Mouse (Mus musculus) heart, postnatal 36 days (tissue): ENCODE measurements around the gene Gm48551. TPM values are rescaled to one million over a fixed set of nuclear protein-coding genes. Genes with fewer than 3 reads are reported as not detected.

Source experiments
- DNase-seq, 2 experiments: peaks; one replicate each; pipeline ENCODE4 v3.0.0; 2021 to 2022
- intact Hi-C: fragments of 180-260 bp; cut with DNase I; formaldehyde crosslinking; loops from one replicate; pipeline ENCODE4 v1.15.1; 2025
- total RNA-seq, 2 experiments: library from RNA; stranded (reverse); gene quantifications; 2 replicates each; pipeline ENCODE4 v1.2.3; 2021

Gm48551 gene
- 1 to 10 TPM; 1.1 to 2.0 TPM for total RNA-seq

DNA sequence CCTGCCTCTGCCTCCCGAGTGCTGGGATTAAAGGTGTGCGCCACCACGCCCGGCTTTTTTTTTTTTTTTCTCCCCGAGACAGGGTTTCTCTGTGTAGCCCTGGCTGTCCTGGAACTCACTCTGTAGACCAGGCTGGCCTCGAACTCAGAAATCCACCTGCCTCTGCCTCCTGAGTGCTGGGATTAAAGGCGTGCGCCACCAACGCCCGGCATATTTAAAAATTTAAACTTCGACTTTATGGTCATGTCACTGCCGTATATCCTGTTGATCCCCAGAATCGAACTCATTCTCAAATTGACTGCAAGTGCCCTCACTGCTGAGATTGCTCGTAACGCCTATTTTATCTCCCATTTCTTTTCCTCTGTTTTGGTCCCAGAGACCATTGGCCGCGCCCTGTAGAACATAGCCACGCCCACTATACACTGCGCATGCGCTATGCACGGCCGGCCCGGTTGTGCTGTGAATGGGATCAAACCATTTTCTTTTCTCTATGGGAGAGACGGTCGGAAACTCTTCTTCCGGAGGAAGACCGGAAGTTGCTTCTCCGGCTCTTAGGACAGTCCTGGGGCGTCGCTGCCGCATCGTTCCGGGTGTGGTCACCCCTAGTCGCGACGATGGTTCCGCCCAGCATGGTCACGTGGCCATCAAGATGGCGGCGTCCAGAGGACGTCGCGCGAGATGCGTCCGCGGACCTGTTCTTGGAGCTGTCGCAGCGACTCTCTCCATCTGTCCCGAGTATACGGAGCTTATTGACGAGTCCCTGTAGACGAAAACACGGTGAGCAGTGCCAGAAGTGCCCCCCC lies at the start of gene Gm48551, which contains the start of gene Dohh:
Gene Gm48551, plus strand, starts transcription at position 665 of the 803 bp plus-strand sequence.
Gene Dohh, plus strand, starts transcription at position 627 of the 803 bp plus-strand sequence.
- intact Hi-C loops, result loop anchor here (10.0 kb wide), 1 partner anchor 161 kb away; the partner anchor contains the start of gene Gna11
- peak; percentile 99 to 100 for DNase-seq

DNA sequence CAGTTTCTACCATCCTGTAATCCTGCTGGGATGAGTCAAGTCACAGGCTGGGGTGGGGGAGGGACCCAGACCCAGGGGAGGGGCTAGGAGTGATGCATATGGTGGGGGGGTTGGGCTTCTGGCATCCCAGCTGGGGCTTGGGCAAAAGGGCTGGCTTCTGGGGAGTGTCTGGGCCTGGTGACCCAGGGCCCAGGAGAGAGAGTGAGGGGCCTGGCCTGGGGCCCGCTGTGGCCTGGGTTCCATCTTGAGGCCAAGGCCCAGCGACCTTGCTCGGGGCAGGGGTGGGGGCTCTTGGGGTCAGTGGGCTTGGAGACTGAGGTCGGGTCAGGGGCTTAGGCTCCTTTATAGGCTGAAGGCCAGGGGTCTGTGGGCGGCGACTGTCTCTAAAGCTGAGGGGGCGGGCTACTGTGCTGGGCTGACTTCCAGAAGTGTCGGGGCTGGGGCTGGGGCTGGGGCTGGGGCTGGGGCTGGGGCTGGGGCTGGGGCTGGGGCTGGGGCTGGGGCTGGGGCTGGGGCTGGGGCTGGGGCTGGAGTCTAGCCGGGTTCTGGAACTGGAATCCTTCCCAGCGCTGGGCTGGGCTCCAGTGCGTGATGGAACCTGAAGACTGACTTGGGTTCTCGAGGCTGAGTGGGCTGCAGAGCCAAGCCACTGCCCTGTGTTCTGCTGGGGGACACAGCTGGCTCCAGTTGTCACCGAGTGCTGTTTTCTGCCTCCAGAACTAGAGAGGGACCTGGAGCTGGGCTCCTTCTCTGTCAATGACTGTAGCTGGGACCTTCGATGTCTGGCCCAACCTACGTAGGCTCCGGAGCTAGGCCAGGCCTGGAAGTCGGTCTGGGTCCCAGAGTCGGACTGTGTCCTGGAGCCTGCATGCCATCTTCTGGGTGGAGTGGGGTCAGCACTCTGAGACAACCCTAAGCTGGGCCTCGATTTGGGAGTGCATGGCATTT lies 48.6 kb upstream of the Gm48551 start:
- intact Hi-C loops, result no loop called here
- DNase-seq, result no peak

DNA sequence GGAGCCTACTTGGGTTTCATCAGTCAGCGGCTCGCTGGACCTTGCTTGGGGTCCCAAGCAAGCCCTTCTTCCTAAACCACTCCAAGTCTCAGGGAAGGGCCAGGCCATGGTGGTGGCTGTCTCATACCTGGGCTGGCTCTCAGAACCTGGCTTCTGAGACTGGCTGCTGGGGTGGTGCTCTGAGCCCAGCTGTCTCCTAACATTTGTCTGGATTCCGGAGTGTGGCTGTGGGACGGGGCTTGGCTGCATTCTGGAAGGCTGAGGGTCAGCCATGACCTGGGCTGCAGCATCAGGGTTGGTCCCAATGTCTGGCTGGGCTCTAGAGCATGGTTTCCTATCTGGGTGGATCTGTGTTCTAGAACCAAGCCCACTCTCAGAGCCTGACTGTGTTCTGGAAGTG lies 47.7 kb upstream of the Gm48551 start:
- intact Hi-C loops, result no loop called here
- no peak for DNase-seq

DNA sequence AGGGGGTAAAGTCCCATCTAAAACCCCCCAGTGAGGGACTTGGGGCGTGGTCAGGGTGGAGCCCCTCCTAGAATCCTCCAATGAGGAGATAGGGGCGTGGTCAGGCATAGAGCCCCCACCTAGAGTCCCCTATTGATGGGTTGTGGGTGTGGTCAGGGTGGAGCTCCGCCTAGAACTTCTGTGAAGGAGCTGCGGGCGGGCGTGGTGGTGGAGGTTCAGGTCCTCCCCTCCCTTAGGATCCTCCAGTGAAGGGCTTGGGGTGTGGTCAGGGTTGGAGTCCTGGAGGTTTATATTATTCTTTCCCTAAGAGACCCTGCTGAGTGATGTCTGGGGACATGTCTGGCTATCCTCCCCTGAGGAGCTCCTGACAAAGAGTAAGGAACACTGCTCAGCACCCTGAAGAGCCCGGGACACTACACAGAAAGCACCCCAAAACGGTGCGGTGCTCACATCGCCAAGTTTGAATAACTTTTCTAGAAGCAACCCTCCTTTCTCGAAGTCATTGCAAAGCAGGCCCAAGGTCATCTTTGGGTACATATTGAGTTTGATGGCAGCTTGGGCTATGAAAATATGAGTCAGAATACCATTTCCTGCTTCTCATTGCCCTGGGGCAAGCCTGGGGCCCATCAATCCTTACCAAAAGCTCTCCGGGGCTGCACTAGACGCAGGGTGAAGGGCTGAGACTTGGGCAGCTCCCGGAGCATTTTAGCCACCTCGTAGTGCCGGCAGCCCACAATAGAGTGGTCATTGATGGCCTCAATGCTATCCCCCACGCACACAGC lies 43.5 kb upstream of the Gm48551 start:
- no peak for DNase-seq
- intact Hi-C loops, result loop anchor here (2.0 kb wide), 2 partner anchors 14 to 52 kb away; no protein-coding TSS in a partner anchor

DNA sequence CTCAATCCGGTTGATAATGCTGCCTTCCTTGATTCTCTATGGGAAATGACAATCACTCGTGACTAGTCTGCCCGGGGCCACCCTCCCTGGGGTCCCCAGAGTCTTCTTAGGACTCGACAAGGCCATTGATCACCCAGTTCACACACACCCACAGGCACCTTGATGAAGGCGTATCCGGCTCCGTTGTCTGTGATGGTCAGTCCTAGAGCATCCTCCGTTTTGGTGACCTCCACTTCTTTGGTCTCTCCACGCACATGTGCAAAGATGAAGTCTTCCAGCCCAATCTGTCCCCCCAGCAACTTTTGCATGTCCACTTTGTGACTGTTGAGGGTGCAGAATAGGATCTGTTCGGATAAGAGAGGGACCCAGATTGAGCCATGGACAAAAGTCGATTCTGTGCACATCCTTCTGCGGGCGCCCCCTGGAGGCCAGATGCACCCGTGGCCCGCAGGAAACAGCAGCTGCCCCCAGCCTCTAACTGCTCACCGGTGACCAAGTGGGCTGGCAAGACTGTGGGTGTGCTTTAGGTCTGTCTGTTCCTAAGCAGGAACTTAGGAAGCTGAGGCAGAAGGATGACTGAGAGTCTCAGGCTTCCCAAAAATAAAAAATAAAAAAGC lies 42.8 kb upstream of the Gm48551 start:
- intact Hi-C loops, result loop anchor here (2.0 kb wide), 2 partner anchors 15 to 53 kb away; no protein-coding TSS in a partner anchor
- peak; percentile 78 to 86 for DNase-seq

DNA sequence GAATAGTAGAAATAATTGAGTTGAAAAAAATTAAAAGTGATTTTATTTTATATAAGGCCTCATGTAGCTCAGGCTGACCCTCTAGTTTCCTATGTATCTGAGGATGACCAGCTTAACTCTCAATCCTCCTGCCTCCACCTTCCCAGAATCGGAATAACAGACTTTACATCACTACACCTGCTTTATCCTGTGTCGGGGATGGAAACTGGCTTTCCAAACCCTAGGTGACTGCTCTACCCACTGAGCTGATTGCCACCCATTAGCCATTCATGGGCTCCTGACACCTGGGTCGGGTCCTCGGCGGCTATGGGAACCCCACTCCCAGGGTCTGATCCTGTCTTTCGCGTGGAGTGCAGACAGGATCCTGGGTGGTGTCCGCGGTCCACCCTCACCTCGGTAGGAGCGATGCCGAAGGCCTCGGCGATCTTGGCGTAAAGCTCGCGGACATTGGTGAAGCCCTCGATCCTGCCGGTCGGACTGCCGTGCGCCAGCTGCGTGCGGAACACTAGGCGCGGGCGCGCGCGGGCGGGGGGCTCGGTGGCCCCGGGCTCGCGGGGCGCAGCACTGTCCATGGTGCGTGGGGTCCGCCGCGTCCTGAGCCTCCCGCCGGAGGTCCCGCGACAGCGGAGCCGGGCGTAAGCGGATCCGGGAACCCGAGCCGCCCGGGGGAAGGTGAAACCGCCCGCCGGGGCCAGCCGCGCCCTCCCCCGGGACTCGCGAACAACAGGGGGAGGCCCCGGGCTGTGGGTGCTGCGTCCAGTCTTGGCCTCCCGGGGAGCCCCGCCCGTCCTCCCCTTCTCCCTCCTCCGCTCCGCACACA lies 41.4 kb upstream of the Gm48551 start, which contains the start of gene Gipc3:
Gene Gipc3, minus strand, starts transcription at position 581 of the 820 bp plus-strand sequence.
- peak in 1 of 2 experiments; percentile 49 for DNase-seq
- intact Hi-C loops, result no loop called here

DNA sequence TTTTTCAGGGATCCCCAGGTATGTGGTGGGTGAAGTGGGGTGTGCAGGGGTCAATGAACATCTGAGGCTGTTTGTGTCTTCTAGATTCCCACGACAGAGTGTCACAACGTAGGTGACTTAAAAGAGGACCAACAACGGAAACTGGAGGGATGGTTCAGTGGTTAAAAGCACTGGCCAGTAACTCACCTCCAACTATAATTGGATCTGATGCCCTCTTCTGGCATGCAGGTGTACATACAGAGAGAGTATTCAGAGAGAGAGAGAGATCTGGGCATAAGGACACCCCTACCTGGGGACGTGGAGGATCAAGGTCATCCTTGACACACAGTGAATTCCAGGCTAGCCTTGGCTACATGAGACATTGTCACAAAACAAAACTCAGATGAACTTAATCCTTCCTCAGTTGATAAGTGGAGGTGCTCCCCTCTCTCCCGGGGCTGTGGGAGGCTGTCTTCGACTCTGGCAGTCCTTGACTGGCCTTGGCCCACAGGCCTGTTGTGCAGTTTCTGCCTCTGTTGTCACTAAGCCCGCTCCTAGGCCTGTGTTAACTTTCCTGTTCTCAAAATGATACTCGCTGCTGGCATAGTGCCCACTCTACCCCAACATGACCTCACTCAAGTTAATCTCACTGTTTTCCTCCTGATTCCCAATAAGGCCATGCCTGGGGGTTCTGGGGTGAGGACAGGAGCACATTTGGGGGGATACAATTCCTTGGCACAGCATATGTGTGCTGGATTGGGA lies 39.7 kb upstream of the Gm48551 start:
- intact Hi-C loops, result no loop called here
- DNase-seq, result peak in 1 of 2 experiments; percentile 18

DNA sequence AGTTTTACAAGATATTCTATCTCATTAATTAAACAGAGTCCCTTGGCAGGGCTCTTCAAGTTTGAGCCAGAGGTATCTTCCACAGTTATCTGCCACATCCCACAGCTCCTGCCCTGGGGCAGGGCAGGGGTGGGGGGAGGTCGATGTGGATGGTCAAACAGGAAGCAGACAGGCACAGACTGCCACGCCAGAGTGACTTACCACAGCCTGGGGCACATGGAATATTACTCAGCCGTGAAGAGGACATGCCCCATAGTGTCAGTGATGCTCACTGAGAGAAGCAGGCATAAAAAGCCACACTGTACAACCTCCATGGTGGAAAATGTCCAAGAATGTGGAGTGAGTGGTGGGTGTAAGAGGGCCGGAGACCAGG lies 39.1 kb upstream of the Gm48551 start:
- intact Hi-C loops, result no loop called here
- no peak for DNase-seq

DNA sequence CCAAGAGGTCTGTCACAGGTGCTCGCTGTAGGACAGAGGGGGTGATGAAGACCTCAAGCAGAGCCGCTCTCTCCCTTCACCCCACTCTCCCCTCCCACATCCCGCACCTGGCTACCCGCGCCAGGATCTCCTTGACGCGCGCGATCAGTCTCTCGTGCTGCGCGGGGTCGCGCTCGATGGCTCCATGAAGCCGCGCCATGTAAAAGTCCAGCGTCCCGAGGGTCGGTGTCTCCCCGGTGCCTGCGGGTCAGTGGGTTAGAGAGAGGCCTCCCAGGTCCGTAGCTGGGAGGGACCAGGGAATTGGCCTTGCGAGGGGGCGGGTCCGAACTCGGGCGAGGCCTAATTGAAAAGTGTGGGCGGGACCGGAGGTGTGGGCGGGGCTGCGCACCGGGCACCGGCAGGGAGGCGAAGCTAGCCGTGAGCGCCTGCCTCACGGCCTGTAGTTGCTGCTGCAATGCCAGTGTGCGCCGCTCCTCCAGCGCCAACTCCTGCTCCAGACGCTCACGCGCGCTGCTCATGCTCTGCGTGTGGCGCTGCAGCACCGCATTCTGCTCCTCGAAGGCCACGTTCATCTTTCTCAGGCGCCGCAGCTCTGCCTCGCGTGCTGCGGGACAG lies 37.7 kb upstream of the Gm48551 start:
- peak in 1 of 2 experiments; percentile 17 for DNase-seq

DNA sequence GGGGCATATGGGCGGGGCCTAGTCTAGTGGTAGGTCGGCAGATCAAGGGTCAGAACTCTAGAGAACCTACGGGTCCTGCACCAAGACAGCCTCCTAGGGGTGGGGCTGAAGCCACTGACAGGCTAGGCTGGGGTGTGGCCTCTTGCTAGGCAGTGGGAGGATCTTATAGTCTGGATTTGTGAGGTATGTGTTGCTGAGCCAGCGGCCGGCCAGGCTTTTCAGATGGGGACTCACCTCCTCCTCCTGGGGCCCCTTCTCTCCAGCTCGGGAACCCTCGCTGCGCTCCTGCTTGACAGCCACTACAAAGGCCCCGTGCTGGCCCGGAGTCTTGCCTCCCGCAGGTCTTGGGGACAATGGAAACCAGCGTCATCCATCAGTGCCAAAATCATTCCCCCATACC lies 35.1 kb upstream of the Gm48551 start:
- peak in 1 of 2 experiments; percentile 27 for DNase-seq
- intact Hi-C loops, result no loop called here

More for the DNA sequence above, 37.7 kb upstream of the Gm48551 start:
- intact Hi-C loops, result no loop called here

DNA sequence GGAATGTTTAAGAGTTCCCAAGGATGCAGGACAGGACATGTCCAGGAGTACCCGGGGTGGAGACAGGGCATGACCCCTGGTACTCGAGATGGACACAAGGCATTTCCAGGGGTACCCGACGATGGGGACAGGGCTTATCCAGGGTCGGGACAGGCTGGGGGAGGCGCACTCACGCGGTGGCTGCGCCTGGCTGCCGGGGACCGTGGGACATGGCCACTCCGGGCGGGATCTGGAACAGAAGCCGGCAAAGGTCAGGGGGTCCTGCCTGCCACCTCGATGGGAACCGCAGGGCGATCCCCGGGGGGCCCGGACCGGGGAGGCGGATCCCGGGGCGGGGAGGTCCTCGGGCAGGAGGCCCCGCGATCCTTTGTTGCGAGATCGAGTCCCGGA lies 34.3 kb upstream of the Gm48551 start:
- DNase-seq, result no peak
- intact Hi-C loops, result no loop called here

DNA sequence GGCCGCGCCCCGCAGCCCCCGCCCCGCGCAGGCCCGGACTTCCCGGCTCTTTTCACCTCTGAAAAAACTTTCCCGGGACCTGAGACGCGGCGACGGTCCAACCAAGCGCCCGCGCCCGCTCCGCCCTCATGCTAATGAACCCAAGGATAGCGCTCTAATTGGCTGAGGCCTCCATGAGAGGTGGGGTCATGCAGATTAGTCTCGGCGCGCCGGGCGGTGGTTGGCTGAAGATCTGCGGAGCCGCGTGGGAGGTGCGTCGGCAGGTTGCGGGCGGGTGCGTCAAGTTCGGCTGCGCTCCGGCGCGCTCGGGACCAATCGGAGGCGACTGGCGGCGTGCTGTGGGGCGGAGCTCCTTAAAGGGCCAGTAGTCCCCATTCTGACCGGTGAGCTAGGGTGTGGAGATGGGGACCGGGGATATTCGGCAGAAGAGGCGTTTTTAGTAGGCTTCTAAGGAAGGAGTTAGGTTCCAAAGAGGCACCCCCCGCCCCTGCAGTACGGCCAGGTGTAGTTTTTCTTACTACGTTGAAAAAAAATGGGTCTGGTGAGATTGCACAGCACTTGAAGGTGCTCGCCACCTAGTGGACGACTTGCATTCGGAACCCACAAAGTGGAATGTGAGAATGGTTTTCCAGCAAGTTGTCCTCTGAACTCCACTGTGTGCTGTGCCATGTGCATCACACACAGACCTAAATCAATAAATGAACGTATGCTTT lies 33.8 kb upstream of the Gm48551 start, which contains the start of gene Hmg20b:
Gene Hmg20b, minus strand, starts transcription at position 130 of the 713 bp plus-strand sequence.
- intact Hi-C loops, result no loop called here

DNA sequence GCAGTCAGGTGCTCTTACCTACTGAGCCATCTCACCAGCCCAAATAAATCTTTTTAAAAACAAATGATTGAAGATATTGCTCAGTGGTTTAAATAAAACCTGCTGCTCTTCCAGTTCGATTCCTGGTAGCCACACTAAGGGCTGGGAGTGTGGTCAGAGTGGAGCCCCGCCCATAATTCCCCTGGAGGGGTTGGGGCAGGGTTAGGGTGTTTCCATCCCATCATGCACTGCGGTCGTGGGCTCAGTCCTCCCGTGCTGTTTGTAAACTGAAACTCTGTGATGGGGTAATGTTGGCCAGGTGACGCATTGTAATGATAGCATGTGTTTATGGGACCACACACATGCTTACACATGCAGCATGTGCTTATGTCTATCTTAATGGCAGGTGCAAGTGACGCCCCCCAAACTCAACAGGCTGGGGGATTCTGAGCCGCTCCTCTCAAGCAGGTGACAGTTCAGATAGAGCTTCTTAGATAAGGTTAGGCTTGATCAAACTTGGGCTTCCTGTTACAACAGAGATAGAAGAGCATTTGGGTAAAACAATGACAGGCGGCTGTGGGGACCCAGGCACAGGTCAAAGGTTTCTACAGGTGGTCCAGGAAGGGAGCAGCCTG lies 32.5 kb upstream of the Gm48551 start:
- DNase-seq, result no peak
- intact Hi-C loops, result loop anchor here (2.0 kb wide), 1 partner anchor 63 kb away; no protein-coding TSS in a partner anchor

More for the DNA sequence above, 33.8 kb upstream of the Gm48551 start, which contains the start of gene Hmg20b:
- DNase-seq, result peak; percentile 98

DNA sequence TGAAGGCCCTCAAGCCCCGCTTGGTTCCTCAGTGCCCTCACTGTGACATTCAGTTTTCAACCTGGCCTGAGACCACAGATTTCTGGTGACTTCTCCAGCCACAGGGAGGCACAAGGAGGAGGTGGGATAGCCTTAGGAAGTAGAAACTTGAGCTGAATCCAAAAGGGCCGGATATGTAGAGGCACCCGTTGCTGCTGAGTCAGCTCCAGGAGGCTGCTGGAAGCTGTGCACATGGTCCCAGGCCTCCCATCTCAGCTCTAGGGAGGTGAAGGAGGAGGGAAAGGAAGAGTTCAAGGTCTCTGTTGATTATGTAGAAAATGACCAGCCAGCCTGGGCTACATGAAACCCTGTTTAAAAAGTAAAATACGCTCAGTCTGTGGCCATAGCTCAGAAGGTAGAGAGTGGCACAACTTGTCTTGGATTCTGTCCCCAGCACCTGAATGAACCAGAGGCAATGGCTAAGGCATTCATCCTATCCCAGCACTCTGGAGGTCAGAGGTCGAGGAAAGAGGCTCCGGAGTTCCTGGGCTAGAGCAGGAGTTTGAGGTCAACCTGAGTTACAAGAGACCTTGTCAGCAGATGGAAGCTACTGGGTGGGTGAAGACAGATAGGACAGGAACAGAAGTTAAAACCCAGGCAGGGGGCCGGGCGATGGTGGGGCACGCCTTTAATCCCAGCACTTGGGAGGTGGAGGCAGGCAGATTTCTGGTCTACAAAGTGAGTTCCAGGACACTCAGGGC lies 29.4 kb upstream of the Gm48551 start:
- DNase-seq, result no peak
- intact Hi-C loops, result no loop called here

DNA sequence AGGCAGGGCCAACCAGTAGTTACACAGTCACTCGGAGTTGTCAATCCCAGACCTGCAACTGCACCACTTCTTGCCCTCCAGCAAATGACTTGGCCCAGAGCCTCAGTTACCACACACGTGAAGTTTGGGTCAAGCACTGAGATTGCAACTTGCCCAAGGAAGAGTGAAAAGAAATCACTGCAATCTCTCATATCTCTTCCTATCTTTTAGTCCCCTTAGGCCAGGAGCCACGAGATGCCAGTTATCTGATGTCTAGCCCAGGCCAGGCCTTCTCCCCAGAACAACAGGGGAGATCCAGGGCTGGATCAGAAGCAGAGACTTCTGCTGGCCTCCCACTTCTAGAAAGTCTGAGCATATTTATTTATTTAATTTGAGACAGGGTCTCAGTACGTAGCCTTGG lies 28.7 kb upstream of the Gm48551 start:
- DNase-seq, result no peak
- intact Hi-C loops, result no loop called here
